Mouse (Mus musculus) forebrain, postnatal 0 days (tissue): ENCODE results near the gene Gpr50. TPM values are rescaled to one million over a fixed set of nuclear protein-coding genes. Genes with fewer than 3 reads are reported as not detected.

Experiments used
- ATAC-seq: fragments of 200-750 bp; cut with Nextera tagmentation; 2 replicates; pipeline ENCODE4 v1.8.0; 2017; ENCODE audit warnings: mild to moderate bottlenecking, moderate library complexity
- DNase-seq: peaks from one replicate; pipeline ENCODE4 v3.0.0-alpha.2; 2015
- H3K27ac ChIP-seq: fragments of 300-500 bp; sonication (generic); 2 replicates; pipeline ENCODE4 v1.5.1; 2014; ENCODE audit warnings: low read depth, mild to moderate bottlenecking, antibody characterized with exemption, low read length, moderate library complexity, mixed read lengths
- H3K27me3 ChIP-seq: fragments of 300-500 bp; sonication (generic); 2 replicates; pipeline ENCODE4 v1.6.1; 2014; ENCODE audit warnings: mild to moderate bottlenecking, low read length, mixed read lengths; ENCODE audit not compliant: insufficient read depth
- H3K36me3 ChIP-seq: fragments of 300-500 bp; sonication (generic); 2 replicates; pipeline ENCODE4 v1.6.1; 2014; ENCODE audit warnings: mild to moderate bottlenecking, moderate library complexity; ENCODE audit not compliant: insufficient read depth
- H3K4me1 ChIP-seq: fragments of 300-500 bp; sonication (generic); 2 replicates; pipeline ENCODE4 v1.6.1; 2014; ENCODE audit warnings: antibody characterized with exemption; ENCODE audit not compliant: insufficient read depth
- H3K4me2 ChIP-seq: fragments of 300-500 bp; sonication (generic); 2 replicates; pipeline ENCODE4 v1.6.1; 2014; ENCODE audit warnings: low read depth, mild to moderate bottlenecking, moderate library complexity
- H3K4me3 ChIP-seq: fragments of 300-500 bp; sonication (generic); 2 replicates; pipeline ENCODE4 v1.5.1; 2014; ENCODE audit warnings: low read depth, low read length, mixed read lengths
- H3K9ac ChIP-seq: fragments of 300-500 bp; sonication (generic); 2 replicates; pipeline ENCODE4 v1.6.1; 2014; ENCODE audit warnings: mild to moderate bottlenecking
- H3K9me3 ChIP-seq: fragments of 300-500 bp; sonication (generic); 2 replicates; pipeline ENCODE4 v1.6.1; 2016; ENCODE audit warnings: low read length
- CTCF ChIP-seq: sonication (generic); IDR thresholded peaks from 2 replicates; pipeline ENCODE4 v1.5.1; 2016; ENCODE audit warnings: antibody characterized with exemption, control low read depth, low read depth
- WGBS: fragments of 180-500 bp; shearing (Covaris S2); extraction: QIAGEN DNeasy Blood & Tissue Kit; methylation state at CpG from one replicate; pipeline ENCODE4 v1.1.7; 2014; 5-methylcytosine and 5-hydroxymethylcytosine counted together
- polyA plus RNA-seq: library from polyadenylated mRNA; unstranded; fragments of >200 nt; fragmentation: Nextera tagmentation; extraction: Ambion mirVana; gene quantifications from 2 replicates; pipeline ENCODE4 v1.2.1, GENCODE M21; 2015
- total RNA-seq: library from RNA; depleted of rRNA; stranded (reverse); fragments of >200 nt; gene quantifications from 2 replicates; pipeline ENCODE4 v1.2.3, GENCODE M21; 2014; rRNA removed

The Gpr50 gene
- total RNA-seq (2.8 TPM in 2 replicates), polyA plus RNA-seq (1.1 and 2.4 TPM in 2 replicates)

GRCm38 (mm10) chrX:71663374-71663773, at the start of gene Gpr50:
Gene Gpr50 (plus strand): TSS chrX:71663667.
- peak within 1 kb of the TSS; percentile 34 for H3K4me3 ChIP-seq
- 39% methylated on average over 9 of the region's 9 CpGs for whole genome bisulfite sequencing
- H3K36me3 ChIP-seq: no peaks in the 10 kb centered on the region
- peak within 1 kb of the TSS; percentile 54 for H3K4me2 ChIP-seq
- TF ChIP-seq CTCF: no peak
- H3K27me3 ChIP-seq: peaks cover 25% of the 10 kb centered on the region
- H3K9me3 ChIP-seq: peaks cover 7% of the 10 kb centered on the region
- no peak within 1 kb of the TSS for H3K27ac ChIP-seq
- no peaks in the 10 kb centered on the region for H3K4me1 ChIP-seq
- H3K9ac ChIP-seq: 0 out of 2 replicates have a peak within 1 kb of the TSS, but pooled peaks have one; percentile 14
- ATAC-seq: no peak
- DNase-seq: no peak

- no peaks in the 10 kb centered on the region for H3K27me3 ChIP-seq
- H3K27ac ChIP-seq: no peak overlapping the region
- no peak for TF ChIP-seq CTCF
- no peak overlapping the region for H3K4me3 ChIP-seq
- 76% methylated on average over 1 of the region's 1 CpGs for WGBS
- H3K9ac ChIP-seq: no peak overlapping the region
- DNase-seq: no peak
- no peaks in the 10 kb centered on the region for H3K9me3 ChIP-seq
- ATAC-seq: no peak
- H3K36me3 ChIP-seq: no peaks in the 10 kb centered on the region
- H3K4me2 ChIP-seq: no peak overlapping the region
- H3K4me1 ChIP-seq: no peaks in the 10 kb centered on the region
Measured at GRCm38 (mm10) chrX:71622286-71622685, 41.2 kb upstream of the Gpr50 start.

- Histone ChIP-seq H3K27ac (no peak overlapping the region), H3K4me2 (no peak overlapping the region), H3K36me3 (no peaks in the 10 kb centered on the region), H3K27me3 (no peaks in the 10 kb centered on the region), H3K9ac (no peak overlapping the region), H3K4me3 (no peak overlapping the region), H3K9me3 (no peaks in the 10 kb centered on the region), H3K4me1 (no peaks in the 10 kb centered on the region)
- peak; percentile 40 for TF ChIP-seq CTCF
- WGBS: 27% methylated on average over 1 of the region's 1 CpGs
- no peak for ATAC-seq
- peak; percentile 24 for DNase-seq
Measured at GRCm38 (mm10) chrX:71623843-71624242, 39.6 kb upstream of the Gpr50 start.

- no peaks in the 10 kb centered on the region for H3K9me3 ChIP-seq
- no peak overlapping the region for H3K4me2 ChIP-seq
- no peaks in the 10 kb centered on the region for H3K4me1 ChIP-seq
- no peak overlapping the region for H3K27ac ChIP-seq
- no peaks in the 10 kb centered on the region for H3K36me3 ChIP-seq
- H3K9ac ChIP-seq: no peak overlapping the region
- 0 out of 2 replicates have a peak, but pooled peaks have one; percentile 10 for ATAC-seq
- TF ChIP-seq CTCF: peak; percentile 65
- WGBS: 19% methylated on average over 4 of the region's 4 CpGs
- peak; percentile 81 for DNase-seq
- no peaks in the 10 kb centered on the region for H3K27me3 ChIP-seq
- H3K4me3 ChIP-seq: no peak overlapping the region
Measured at GRCm38 (mm10) chrX:71628306-71628705, 35.2 kb upstream of the Gpr50 start.

- Histone ChIP-seq H3K4me1 (no peaks in the 10 kb centered on the region), H3K27ac (no peak overlapping the region), H3K27me3 (no peaks in the 10 kb centered on the region), H3K36me3 (no peaks in the 10 kb centered on the region), H3K9me3 (no peaks in the 10 kb centered on the region), H3K4me3 (no peak overlapping the region), H3K9ac (no peak overlapping the region), H3K4me2 (no peak overlapping the region)
- DNase-seq: no peak
- TF ChIP-seq CTCF: no peak
- ATAC-seq: no peak
- WGBS: 38% methylated on average over 4 of the region's 4 CpGs
Measured at GRCm38 (mm10) chrX:71630709-71631108, 32.8 kb upstream of the Gpr50 start.

- Histone ChIP-seq H3K27ac (no peak overlapping the region), H3K4me3 (no peak overlapping the region), H3K4me1 (no peaks in the 10 kb centered on the region), H3K4me2 (no peak overlapping the region), H3K9me3 (no peaks in the 10 kb centered on the region), H3K36me3 (no peaks in the 10 kb centered on the region), H3K27me3 (no peaks in the 10 kb centered on the region), H3K9ac (no peak overlapping the region)
- no peak for DNase-seq
- WGBS: 61% methylated on average over 1 of the region's 1 CpGs
- TF ChIP-seq CTCF: no peak
- no peak for ATAC-seq
Measured at GRCm38 (mm10) chrX:71631130-71631529, 32.3 kb upstream of the Gpr50 start.

GRCm38 (mm10) chrX:71647958-71648357, 15.5 kb upstream of the Gpr50 start:
- H3K27ac ChIP-seq: no peak overlapping the region
- no peaks in the 10 kb centered on the region for H3K4me1 ChIP-seq
- H3K9ac ChIP-seq: no peak overlapping the region
- WGBS: 2% methylated on average over 6 of the region's 6 CpGs
- no peaks in the 10 kb centered on the region for H3K36me3 ChIP-seq
- no peak overlapping the region for H3K4me2 ChIP-seq
- ATAC-seq (peak; percentile 51; the same call in 1 of the 2 replicates), DNase-seq (peak; percentile 84)
- H3K9me3 ChIP-seq: no peaks in the 10 kb centered on the region
- H3K27me3 ChIP-seq: no peaks in the 10 kb centered on the region
- TF ChIP-seq CTCF: peak; percentile 79
- no peak overlapping the region for H3K4me3 ChIP-seq
